Mouse (Mus musculus): ENCODE data around the gene Elmsan1.
A peak's percentile ranks its signal among the peaks of the same experiment; 100 is the strongest.

Gene Elmsan1

GRCm38 (mm10) chr12:84151911-84152310 is 66.8 kb downstream of the Elmsan1 start:
- no peak for DNase-seq (ENCODE audit: low read depth, low spot score)

GRCm38 (mm10) chr12:84150976-84151375 is 67.7 kb downstream of the Elmsan1 start:
- peak; percentile 47 for DNase-seq (ENCODE audit: low read depth, low spot score)

- DNase-seq (ENCODE audit: low read depth, low spot score), result no peak
Observed at GRCm38 (mm10) chr12:84149971-84150370, 68.7 kb downstream of the Elmsan1 start.

GRCm38 (mm10) chr12:84148622-84149012 is 70.1 kb downstream of the Elmsan1 start:
- DNase-seq (ENCODE audit: low read depth, low spot score), result no peak

GRCm38 (mm10) chr12:84147954-84148621 is 70.6 kb downstream of the Elmsan1 start, which contains the start of gene Pnma1:
Pnma1 (minus strand) TSS chr12:84148489.
- peak; percentile 34 for DNase-seq (ENCODE audit: low read depth, low spot score)

- DNase-seq (ENCODE audit: low read depth, low spot score), result no peak
Observed at GRCm38 (mm10) chr12:84142281-84143050, 76.2 kb downstream of the Elmsan1 start.

- DNase-seq (ENCODE audit: low read depth, low spot score), result no peak
Observed at GRCm38 (mm10) chr12:84141271-84141670, 77.4 kb downstream of the Elmsan1 start.

- DNase-seq (ENCODE audit: low read depth, low spot score), result no peak
Observed at GRCm38 (mm10) chr12:84140135-84140534, 78.5 kb downstream of the Elmsan1 start.

GRCm38 (mm10) chr12:84137131-84137530 is 81.5 kb downstream of the Elmsan1 start:
- no peak for DNase-seq (ENCODE audit: low read depth, low spot score)

GRCm38 (mm10) chr12:84132265-84132664 is 86.4 kb downstream of the Elmsan1 start:
- no peak for DNase-seq (ENCODE audit: low read depth, low spot score)

GRCm38 (mm10) chr12:84129931-84130330 is 88.8 kb downstream of the Elmsan1 start:
- DNase-seq (ENCODE audit: low read depth, low spot score), result no peak

GRCm38 (mm10) chr12:84128576-84128975 is 90.1 kb downstream of the Elmsan1 start:
- no peak for DNase-seq (ENCODE audit: low read depth, low spot score)

GRCm38 (mm10) chr12:84126899-84127298 is 91.8 kb downstream of the Elmsan1 start:
- no peak for DNase-seq (ENCODE audit: low read depth, low spot score)

GRCm38 (mm10) chr12:84125892-84126291 is 92.8 kb downstream of the Elmsan1 start:
- DNase-seq (ENCODE audit: low read depth, low spot score), result no peak

- no peak for DNase-seq (ENCODE audit: low read depth, low spot score)
Observed at GRCm38 (mm10) chr12:84119584-84119983, 99.1 kb downstream of the Elmsan1 start.

- peak; percentile 90 for DNase-seq (ENCODE audit: low read depth, low spot score)
Observed at GRCm38 (mm10) chr12:84114153-84114994, 104.3 kb downstream of the Elmsan1 start, which contains the start of gene Dnal1. Dnal1 (plus strand) TSS chr12:84114366.

- DNase-seq (ENCODE audit: low read depth, low spot score), result no peak
Observed at GRCm38 (mm10) chr12:84113676-84114075, 105.0 kb downstream of the Elmsan1 start.

GRCm38 (mm10) chr12:84110814-84111213 is 107.9 kb downstream of the Elmsan1 start:
- DNase-seq (ENCODE audit: low read depth, low spot score), result no peak

GRCm38 (mm10) chr12:84109924-84110323 is 108.8 kb downstream of the Elmsan1 start:
- no peak for DNase-seq (ENCODE audit: low read depth, low spot score)

GRCm38 (mm10) chr12:84107692-84108091 is 111.0 kb downstream of the Elmsan1 start:
- DNase-seq (ENCODE audit: low read depth, low spot score), result no peak

- no peak for DNase-seq (ENCODE audit: low read depth, low spot score)
Observed at GRCm38 (mm10) chr12:84107012-84107411, 111.7 kb downstream of the Elmsan1 start.

GRCm38 (mm10) chr12:84101493-84101845 is 117.2 kb downstream of the Elmsan1 start:
- DNase-seq (ENCODE audit: low read depth, low spot score), result no peak

All from skeletal muscle tissue, adult 2 months (tissue).